Mouse (Mus musculus): ENCODE data around the gene Krt25.

Gene Krt25

DNA sequence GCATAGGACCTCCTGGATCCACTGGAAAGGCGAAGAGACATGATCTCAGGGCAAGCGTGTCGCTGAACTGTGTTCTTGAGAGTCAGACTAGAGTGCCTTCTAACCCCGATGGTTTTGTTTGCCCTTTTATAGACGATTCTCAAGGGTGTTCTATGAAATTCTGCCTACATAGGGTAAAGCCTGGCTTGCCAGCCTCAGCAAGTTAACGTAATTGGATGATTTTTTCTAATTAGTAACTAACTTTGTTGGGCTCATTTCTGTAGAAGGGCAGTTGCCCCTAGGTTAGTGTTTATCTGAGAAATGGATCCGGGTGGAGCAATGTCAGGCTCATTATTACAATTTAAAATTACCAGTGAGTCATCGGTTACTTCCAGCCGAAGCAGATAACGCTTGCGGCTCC is at the start of gene Krt25:
Gene Krt25, minus strand, starts transcription at position 101 of the 400 bp plus-strand sequence.
- DNase-seq = no peak

DNA sequence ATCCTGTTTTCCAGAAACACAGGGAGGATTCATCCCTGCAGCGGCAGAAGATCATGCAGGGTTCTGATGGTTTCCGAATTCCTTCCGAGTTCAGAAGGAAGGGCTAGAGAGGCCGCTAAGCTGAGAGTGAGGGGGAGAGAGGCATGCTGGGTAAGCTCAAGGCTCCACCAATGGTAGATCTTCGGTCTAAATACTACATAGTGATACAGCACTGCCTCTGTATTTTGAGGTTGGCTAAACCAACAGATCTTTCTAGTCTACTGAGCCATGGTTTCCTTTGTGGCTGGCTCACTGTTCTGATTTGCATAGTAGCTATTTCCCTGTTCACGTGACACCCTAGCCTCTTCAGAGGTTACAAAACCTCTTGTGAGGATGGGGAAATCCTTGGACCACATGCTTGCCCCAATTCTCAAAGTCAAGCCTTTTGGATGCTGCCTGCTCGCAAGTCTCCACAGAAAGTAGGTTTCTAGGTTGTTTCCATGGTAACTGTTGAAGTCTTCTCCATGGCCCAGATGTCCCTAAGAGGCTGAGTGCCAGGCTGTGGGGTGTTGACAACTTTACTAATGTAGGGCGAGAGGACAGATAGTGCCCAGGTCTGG is 47.2 kb upstream of the Krt25 start:
- DNase-seq = no peak

DNA sequence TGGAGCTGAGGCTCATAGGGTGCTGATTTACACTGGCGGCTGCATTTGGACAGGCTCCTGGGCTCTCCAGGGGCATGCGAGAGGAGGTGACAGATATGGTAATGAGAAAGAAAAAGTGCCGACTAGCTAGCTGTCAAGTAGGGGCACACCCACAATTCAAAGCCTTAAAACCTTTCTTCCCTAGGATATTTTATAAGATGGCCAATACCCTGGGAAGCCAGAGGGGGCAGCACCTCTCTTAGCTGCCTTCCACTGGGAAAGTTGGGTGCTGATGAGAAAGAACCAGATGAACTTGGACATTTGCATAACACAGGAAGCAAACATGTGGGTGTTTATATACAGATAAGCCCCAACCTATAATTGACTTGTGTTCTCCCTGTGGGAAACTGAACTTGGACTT is 46.5 kb upstream of the Krt25 start:
- no peak for DNase-seq

DNA sequence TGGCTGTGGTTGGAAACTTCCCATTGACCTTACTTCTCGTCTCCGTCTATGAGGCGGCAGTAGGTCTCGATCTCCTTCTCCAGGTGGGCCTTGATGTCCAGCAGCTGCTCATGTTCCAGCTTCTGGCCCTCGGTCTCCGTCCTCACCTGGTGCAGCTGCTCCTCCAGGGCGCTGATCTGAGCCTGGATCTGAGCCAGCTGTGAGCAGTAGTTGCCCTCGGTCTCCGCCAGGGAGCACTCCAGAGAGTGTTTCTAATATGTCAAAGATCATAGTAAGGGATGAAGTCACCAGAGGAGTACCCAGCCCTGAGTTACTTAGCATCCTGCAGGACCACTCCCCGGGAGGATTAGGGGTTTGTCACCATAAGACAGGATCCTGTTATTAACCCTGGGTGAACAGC is 44.0 kb upstream of the Krt25 start:
- no peak for DNase-seq

DNA sequence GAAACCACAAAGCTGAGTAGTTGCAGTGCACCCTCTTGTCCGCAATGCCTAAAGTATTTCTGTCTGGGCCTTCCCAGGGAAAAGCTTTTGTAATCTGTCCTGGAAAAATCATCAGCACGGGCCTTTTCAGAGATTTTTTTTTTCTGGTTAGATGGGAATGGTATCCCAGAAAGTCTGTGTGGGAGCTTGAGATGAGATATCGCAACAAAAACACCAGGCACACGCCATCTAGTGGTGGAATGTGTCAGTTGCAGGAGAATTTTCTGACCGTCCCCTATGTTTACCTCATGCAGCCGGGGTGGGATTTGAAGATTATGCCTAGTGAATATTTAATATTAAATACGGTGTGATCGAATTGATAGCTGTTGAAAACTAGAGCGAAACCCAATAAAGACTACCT is 41.7 kb upstream of the Krt25 start:
- DNase-seq = no peak

DNA sequence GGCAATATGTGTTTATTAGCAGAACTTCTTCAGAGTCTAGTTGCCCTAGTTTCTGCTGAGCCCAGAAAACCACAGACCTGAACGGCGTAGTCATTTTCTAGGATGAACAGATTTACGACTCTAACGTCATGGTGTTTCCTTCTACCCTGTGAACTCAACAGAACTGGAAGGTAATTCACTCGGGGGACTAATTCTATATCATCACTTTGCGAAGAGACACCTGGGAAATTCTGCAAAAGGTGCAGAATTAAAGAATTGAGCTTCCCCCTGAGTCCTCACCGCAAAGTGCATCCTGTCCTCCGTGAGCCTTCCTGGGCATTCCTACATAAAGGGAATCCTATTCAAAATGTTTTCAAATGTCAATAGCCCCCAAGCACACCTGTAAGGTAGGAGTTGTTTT is 38.7 kb upstream of the Krt25 start:
- DNase-seq = no peak

DNA sequence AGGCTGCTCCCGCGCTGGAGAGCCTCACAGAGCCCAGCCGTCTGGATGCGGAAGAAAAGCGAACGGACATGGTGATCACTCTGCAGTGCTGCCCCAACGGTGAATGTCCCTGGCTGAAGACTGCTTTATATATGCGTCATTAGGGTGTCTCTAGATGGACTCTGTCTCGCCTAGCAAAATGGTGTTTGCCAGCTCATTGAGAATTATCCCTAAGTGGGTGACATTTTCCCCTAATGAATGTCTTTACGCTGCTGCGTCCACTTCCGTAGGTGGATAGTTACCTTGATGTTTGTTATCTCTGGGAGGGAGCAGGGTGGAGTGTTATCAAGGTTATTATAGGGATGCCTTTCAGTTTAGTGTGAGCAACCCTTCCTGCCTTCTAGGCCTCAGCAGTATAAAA is 28.3 kb upstream of the Krt25 start, which contains the start of gene Krt27:
Gene Krt27, minus strand, starts transcription at position 101 of the 400 bp plus-strand sequence.
- DNase-seq = no peak

DNA sequence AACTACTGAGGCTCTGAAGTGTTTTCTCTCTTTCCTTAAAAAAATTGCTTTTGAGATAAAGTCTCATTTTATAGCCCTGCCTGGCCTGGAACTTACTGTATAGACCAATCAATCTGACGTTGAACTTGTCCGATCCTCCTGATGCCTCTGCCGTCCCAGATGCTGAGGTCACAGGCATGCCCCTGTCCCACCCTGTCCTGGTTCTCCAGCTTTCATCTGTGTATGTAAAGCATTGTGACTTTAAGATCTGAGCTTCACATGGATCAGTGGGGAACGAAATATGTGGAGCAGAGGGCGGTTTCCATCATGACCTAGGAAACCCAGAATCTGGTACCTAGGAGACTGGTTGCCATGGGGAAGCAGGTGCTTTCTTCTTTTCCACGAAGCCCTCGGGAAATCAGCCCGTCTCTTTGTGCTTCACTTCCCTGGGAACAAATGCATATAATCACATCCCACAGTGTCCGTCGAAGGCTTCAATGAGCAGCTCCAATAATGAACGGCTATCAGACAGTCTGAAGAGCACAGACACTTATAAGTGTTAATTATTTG is 16.6 kb upstream of the Krt25 start:
- no peak for DNase-seq

DNA sequence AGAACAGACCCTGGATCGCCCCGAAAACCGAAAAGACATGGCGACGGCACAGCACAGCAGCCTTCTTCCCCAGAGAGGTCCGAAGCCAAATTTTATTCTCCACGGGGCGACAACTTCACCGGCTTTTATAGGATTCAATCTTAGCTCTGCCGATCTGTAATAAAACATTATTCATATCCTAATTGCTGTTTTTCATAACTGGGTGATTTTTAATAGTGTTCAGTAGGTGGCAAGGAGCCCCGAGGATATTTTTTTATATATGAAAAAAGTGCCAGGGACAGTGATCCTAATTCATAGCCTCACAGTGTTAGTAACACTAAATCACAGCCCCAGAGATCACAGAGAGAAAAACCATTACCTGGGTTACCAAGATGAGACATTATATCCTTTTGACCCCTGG is 15.1 kb upstream of the Krt25 start, which contains the start of gene Krt26:
Gene Krt26, minus strand, starts transcription at position 101 of the 400 bp plus-strand sequence.
- DNase-seq = no peak

DNA sequence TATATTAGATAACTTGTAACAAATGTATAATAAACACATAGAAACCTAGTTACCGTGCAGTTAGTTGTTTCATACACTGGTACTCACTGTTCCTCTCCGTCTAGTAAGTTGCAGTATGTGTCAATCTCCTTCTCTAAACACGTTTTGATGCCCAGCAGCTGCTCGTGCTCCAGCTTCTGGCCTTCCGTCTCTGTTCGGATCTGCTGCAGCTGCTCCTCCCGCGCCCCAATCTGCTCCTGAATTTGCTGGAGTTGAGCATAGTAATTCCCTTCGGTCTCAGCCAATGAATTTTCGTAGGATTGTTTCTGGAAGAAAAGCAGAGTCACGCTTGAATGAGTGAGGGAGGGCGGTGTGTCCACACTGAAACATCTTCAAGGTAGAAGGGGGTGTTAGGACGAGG is 10.7 kb upstream of the Krt25 start:
- no peak for DNase-seq

DNA sequence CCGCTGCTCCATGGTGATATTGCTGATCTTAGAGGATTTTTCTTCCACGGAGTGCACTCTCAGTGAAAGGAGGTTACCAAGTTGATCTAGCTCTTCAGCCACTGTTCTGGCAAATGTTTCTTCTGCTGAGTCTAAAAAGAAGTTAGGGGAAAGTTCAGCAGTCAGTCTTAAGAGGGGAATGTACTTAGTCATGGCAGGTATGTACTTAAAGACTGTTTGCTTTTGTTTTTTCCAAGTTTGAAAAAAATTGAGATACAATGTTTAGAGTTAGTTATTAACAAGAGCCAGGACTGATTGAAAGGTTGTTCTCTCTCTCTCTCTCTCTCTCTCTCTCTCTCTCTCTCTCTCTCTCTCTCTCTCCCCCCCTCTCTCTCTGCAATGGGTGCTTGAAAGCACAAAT is 6.9 kb upstream of the Krt25 start:
- no peak for DNase-seq

DNA sequence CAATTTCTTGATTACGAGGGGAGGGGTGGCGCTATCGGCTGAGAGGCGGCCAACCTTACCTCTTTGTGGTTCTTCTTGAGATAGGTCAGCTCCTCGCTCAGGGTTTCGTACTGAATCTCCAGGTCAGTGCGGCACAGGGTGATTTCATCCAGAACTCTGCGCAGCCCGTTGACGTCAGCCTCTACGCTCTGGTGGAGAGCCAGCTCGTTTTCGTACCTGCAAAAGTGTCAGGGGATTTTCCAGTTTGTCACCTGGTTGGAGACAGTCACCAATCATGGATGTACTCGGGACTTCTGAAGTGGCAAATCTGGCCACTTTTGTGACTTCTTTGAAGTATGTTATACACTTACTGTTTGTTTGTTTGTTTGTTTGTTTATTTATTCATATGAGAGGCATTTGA is 1.7 kb downstream of the Krt25 start:
- no peak for DNase-seq

DNA sequence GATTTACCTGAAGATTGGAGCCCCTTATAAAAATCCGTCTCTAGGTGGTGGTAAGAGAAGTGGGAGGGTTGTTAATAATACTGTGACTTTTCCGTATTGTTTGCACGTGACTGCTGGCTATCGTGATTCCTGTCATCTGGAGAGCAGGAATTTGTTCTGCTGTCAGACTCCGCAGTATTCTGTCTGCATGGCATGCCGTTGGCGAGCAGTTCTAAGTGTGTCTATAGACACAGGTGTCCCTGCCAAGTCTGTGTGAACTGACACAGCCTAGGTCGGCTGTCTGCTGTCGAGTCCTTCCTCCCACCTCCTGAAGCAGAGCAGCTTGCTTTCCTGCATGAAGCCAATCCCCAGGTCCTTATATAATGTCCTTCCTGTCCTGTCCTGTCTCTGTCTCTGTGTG is 3.6 kb downstream of the Krt25 start:
- no peak for DNase-seq

DNA sequence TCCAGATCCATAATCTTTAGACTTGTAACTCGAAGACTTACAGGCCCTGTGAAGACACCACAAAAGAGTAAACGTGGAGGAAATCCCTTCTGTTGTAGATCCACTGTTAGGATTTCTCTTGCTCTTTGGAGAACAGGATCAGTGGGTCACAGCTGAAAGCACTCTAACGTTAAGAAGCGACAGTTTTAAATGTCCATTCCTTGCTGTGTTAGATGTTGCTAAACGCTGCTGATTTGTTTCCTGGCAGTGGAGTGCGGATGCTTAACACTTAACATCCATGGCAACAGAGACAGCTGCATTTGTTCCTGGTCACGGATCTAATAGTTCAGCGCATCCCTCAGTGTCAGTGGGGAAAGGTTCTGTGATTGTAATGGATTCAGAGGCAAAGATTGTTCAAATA is 6.2 kb downstream of the Krt25 start:
- DNase-seq = no peak

DNA sequence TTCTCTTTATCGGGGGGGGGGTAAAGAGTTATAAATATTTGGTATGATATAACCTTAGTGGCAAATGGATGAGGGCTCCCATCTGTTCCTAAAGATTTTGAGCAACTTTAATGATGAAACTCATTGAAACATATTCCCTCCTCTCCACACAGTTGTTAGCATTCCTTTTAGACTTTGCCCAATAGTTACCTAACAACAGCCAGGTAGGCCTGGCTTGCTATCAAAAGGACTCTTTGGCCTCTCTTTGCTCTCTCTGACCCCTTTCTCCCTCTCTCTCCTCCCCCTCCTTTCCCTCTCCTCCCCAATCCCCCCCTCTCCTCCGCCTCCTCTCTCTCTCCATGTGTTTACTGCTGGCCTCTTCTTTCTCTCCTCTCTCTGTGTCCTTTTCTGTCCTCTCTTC is 8.2 kb downstream of the Krt25 start:
- DNase-seq = no peak

DNA sequence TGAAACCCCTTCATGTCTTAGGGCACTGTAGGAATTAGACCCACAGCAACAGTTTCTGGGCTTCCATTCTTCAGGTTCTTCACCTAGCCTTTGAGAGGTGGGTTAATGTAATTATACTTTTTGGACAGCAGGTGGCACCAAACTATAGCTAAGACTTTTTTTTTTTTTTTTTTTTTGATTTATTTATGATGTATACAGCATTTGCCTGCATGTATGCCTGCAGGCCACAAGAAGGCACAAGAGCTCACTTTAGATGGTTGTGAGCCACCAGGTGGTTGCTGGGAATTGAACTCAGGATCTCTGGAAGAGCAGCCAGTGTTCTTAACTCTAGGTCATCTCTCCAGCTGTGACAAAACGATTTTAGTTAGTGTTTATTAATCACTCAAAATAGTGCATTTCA is 11.9 kb downstream of the Krt25 start:
- no peak for DNase-seq

DNA sequence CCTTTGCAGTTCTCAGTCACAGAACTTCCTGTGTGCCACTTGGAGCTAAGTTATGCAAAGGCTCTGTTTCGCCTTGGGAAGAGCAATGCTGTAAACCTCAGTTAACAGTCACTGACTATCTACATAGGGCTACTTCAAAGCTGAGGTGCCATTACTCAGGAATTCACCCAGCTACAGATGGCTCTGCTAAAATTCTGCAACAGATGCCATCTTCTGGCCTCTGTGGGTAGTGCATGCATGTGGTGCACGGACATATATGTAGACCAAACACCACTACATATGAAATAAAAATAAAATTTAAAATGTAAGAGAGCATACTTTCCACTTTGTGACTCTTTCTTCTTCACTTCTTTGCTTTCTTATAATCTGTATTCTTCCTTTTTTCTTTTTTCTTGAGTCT is 15.2 kb downstream of the Krt25 start:
- no peak for DNase-seq

DNA sequence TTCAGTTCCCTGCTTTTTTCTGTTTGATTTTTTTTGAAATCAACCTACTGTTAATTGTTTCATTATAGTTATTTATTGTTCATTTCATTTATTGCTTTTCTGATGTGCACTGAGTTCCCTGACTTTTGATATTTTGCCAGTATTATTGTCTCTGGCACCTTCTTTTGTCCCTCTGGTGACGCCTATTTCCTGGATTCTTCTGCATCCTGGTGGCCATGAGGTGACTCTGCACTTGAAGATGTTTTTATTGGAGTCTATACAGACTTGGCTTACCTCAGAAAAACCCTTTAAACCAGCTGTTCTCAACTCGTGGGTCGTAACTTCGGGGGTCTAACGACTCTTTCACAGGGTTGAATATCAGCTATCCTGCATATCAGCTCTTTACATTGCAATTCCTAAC is 27.7 kb downstream of the Krt25 start:
- no peak for DNase-seq

DNA sequence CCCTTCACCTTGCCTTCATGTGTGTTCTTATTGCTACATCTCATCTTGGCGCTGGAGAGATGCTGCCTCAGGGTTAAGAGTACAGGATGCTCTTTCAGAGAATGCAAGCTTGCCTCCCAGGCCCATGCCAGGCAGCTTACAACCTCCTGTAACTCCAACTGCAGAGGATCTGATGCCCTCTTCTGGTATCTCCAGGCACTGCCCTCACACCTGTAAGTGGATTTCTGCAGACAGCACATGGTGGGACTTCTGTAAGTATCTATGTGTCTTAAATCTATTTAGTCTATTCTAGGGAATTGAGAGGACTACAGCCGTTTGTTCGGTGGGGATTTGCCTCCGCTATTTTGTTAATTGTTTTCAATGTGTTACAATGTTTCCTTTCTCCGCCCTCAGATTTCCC is 29.9 kb downstream of the Krt25 start:
- DNase-seq = peak; percentile 5 to 18

DNA sequence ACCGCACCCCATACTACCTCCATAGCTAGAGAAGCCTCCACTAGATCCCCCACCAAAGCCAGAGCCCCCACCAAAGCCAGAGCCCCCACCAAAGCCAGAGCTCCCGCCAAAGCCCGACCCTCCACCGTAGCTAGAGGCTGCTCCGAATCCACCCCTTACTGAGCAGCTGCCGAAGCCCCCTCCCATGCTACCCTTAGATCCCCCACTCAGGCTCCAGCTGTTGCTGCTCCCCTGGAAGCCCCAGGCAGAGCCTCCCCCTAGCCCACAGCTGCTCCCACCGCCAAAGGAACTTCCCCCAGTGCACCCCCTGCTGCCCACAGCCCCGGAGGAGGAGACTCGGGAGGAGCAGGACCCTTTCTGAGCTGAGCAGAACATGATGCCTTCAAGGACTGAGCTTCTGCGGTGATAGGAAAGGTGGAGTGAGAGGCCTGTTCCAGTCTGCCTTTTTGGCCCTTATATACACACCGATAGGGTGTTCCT is 37.9 kb downstream of the Krt25 start, which contains the start of gene Krt24:
Gene Krt24, minus strand, starts transcription at position 430 of the 480 bp plus-strand sequence.
- DNase-seq = no peak

DNA sequence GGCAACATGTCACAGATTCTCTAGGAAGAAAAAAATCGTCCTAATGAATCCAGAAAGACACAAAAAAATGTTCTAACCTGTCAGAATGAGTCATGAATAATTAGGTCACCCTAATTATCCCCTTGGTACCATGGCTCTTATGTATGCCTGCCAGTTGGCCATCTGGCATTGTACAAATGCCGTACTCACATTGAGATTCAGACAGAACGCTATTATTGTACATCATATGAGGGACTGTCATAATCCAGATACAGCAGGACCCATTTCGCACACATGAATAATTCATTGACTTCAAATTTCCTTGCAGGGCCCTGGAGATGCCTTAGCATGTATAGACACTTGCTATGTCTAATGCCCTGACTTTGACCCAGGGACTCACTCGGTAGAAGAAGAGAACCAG is 38.7 kb downstream of the Krt25 start:
- DNase-seq = no peak

DNA sequence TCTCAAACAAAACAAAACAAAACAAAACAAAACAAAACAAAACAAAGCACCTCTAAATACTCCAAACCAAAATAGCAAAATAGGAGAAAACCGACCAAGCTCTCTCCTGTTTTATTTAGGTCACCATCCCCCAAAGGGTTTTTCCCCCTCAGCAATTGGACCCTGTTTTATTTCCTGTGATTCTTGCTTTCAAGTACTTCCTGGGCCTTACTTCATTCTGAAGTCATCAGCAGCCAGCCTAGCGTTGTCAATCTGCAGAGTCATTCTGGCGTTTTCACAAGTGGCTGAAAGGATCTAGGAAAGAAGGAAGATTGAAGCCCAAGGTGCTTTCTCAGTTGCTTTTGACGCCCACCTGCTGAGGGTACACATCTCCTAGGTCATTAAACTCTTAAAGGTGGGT is 39.4 kb downstream of the Krt25 start:
- no peak for DNase-seq

DNA sequence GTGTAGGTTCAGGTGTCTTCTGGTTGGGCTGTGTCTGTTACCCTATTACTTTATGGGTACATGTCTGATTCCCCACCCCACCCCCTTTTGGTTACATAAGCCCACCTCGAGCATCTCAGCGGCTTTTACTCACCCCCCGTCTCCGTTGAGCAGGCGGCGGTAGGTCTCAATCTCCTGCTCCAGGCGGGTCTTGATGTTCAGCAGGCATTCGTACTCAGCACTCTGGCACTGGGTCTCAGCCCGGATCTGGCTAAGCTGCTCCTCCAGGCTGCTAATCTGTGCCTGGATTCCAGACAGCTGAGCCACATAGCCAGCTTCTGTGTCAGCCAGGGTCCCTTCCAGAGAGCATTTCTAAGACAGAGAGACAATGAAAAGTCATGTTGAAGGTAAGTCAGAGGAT is 41.6 kb downstream of the Krt25 start:
- no peak for DNase-seq

DNA sequence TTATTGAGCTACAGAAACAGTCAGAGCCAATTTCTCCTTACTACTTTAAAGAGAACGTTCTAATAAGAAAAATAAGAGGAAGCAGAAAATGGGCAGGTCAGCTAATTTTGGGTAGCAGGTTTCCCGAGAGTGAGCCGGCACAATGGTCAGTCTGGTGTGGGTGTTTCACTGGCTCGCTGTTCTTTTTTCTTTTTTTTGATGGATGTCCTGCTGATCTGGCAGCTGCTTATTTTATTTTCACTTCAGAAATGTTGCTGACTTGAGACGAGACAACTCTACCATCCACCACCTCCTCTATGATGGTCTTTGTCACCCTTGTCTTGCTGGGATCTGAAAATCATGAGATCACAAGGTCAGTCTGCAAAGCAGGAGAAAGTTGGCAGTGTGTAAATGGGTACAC is 42.8 kb downstream of the Krt25 start:
- no peak for DNase-seq

DNA sequence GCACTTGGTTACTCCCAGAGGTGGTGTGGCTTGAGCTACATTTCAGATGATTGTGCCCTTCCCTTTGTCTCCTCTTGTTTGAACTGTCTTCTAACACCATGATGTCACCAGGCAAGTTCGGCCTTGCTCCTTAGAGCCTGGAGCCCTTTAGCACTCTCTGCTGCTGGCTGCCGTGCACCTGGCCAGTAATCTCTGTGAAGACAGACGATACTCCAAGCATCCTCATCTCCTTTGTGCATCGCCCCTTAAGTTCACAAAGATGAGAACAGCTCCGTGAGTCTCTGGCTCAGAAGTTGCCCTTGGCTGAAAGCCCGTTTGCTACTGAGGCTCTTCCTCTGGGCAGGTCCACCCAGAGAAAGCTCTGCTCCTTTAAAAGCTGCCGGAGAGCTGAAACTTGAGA is 46.0 kb downstream of the Krt25 start:
- no peak for DNase-seq
